In genomic region chr8:101697948-101698347, GRCm38 (mm10) we compare ENCODE assay signal across 18 mouse cellular contexts.
"Had no signal": no experiment of that assay in that cellular context is flagged by ENCODE, and none has a peak within 500 bp of the region (broad histone marks: within the 10 kb centered on the region; RNA-seq: fewer than 3 reads in every experiment).

No protein-coding gene starts in this region.

- DNase-seq: lung, adult 18-20 months; lung, embryonic 14.5 days; lung, postnatal 10 days; lung, postnatal 4 days; retina, postnatal 1 day; right cerebral cortex, adult 18-20 months; right cerebral cortex, postnatal 25 days; right cerebral cortex, postnatal 4 days; spleen, adult 18-20 months; thymus, adult 2 months; thymus, postnatal 25 days; thymus, postnatal 4 days had no signal

- ATAC-seq: midbrain, embryonic 13.5 days; midbrain, embryonic 15.5 days had no signal

- H3K4me2 ChIP-seq: lung, embryonic 14.5 days; midbrain, embryonic 13.5 days; midbrain, embryonic 15.5 days; neural tube, embryonic 13.5 days; neural tube, embryonic 15.5 days had no signal

- H3K4me3 ChIP-seq: midbrain, embryonic 10.5 days; midbrain, embryonic 13.5 days; midbrain, embryonic 15.5 days; myocyte; neural tube, embryonic 13.5 days; neural tube, embryonic 15.5 days had no signal

- H3K27ac ChIP-seq: midbrain, embryonic 10.5 days; midbrain, embryonic 13.5 days; midbrain, embryonic 15.5 days; neural tube, embryonic 13.5 days; neural tube, embryonic 15.5 days had no signal

- H3K4me1 ChIP-seq: midbrain, embryonic 10.5 days; midbrain, embryonic 13.5 days; midbrain, embryonic 15.5 days; neural tube, embryonic 13.5 days; neural tube, embryonic 15.5 days had no signal

- H3K27me3 ChIP-seq: midbrain, embryonic 13.5 days; midbrain, embryonic 15.5 days; neural tube, embryonic 13.5 days; neural tube, embryonic 15.5 days had no signal

- H3K9me3 ChIP-seq: midbrain, embryonic 10.5 days; midbrain, embryonic 13.5 days; midbrain, embryonic 15.5 days; neural tube, embryonic 13.5 days; neural tube, embryonic 15.5 days had no signal

- H3K36me3 ChIP-seq: midbrain, embryonic 10.5 days; midbrain, embryonic 13.5 days; midbrain, embryonic 15.5 days; neural tube, embryonic 13.5 days; neural tube, embryonic 15.5 days had no signal

- H3K9ac ChIP-seq: lung, embryonic 14.5 days; midbrain, embryonic 13.5 days; midbrain, embryonic 15.5 days; neural tube, embryonic 13.5 days; neural tube, embryonic 15.5 days had no signal
